Mouse (Mus musculus) gastrocnemius, adult 18-20 months (tissue): ENCODE results near the gene Dcakd. TPM values are rescaled to one million over a fixed set of nuclear protein-coding genes. Genes with fewer than 3 reads are reported as not detected.

ENCODE experiments used
- DNase-seq: peaks from one replicate; pipeline ENCODE4 v3.0.0; 2021; ENCODE audit warnings: low spot score
- total RNA-seq, 2 experiments: library from RNA; stranded (reverse); gene quantifications; 2 replicates each; pipeline ENCODE4 v1.2.3; 2021

Dcakd gene
- total RNA-seq, 2 experiments from 2014 or later: 15.2 to 20.3 TPM

DNA sequence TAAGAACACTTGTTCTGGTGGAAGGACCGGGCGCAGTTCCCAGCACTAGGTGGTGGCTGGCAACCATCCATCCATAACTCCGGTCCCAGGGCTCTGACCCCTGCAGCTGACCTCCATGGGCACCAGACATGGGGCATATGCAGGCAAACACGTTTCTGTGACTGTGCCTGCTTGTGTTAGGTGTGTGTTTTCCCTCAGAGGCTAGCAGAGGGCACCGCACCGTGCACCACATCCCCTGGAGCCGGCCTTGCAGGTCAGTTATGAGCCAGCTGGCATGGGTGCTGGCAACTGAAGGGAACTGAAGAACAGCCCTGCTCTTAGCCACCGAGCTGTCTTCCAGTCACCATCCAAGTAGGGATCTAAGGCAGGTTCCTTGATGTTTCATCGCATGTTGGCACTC lies 22.0 kb upstream of the Dcakd start:
- DNase-seq: peak; percentile 78

DNA sequence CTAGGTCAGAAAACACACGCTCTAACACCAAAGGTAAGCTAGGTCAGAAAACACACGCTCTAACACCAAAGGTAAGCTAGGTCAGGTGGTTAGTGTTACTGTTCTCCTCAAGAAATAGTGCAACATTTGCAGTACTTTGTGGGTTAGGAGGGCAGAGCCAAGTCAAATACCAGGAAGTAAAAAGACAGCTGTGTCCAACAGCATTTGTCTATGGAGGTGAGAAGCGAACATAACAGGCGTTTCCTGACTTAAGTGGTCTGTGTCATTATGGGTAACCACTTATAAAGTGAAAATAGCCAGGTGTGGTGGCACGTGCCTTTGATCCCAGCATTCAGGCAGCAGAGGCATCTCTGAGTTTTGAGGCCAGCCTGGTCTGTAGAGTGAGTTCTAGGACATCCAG lies 21.5 kb upstream of the Dcakd start:
- DNase-seq: no peak

DNA sequence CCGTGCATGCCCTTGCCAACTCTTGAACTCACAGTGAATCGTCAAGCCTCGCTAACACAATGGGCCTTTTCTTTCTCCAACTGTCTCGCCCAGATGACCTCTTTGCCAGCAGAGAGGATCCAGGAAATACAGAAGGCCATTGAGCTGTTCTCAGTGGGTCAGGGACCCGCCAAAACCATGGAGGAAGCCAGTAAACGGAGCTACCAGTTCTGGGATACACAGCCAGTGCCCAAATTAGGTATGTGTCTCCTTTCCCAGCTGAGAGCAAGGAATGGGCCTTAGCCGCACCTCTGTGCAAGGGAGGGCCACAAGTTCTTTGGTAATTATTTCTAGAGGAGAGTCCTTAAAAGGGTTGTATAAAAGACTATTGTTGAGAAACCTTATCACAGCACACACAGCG lies 18.2 kb upstream of the Dcakd start:
- DNase-seq: no peak

DNA sequence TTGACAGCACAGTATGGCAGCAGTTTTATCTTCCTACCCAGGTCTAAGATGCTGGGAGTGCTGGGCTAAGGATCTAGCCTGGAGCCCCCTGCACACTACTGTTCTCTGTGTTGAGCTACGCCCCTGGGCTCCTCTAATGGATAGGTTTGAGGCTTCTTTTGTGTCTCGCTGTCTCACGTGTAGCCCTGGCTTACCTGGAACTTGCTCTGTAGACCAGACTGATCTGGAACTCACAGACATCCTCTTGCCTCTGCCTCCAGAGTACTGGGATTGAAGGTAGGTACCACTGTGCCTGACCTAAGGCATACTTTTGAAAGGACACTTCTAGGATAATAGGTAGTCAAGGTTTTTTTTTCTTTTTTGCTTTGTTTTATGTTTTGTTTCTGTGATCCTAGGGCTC lies 15.8 kb upstream of the Dcakd start:
- DNase-seq: no peak

DNA sequence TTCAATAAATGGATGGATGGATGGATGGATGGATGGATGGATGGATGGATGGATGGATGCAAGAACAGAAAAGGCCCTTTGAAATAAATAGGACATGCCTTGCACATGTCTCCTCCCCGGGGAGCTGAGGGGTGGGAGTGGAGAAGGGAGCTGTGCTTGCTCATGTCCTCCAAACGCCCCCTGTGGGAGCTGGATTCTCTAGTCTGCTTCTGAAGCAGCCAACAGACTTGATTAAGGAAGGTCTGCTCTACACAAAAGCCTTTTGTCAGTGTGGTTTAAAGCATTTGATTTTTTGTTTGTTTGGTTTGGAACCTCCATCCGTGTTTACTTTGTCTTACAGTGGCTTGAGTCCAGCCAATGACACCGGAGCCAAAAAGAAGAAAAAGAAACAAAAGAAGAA lies 14.7 kb upstream of the Dcakd start:
- DNase-seq: no peak

DNA sequence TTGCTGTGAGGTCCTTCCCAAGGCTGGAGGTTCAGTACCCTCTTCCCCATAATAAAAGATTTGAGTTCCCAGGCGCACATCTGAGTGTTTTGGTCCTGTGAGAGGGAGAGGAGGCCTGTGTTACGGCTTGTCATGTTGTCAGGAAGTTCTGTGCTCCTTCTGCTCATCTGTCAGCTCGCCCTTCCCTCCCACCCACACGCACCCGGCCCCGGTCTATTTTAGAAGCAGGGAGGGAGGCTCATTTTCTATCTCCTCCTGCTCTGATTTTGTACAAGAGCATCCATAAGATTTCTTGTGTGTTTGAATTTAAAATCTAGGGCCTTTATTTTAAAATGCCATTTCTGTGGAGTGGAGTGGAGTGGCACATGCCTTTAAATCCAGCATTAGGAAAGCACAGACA lies 9.9 kb upstream of the Dcakd start:
- DNase-seq: no peak

DNA sequence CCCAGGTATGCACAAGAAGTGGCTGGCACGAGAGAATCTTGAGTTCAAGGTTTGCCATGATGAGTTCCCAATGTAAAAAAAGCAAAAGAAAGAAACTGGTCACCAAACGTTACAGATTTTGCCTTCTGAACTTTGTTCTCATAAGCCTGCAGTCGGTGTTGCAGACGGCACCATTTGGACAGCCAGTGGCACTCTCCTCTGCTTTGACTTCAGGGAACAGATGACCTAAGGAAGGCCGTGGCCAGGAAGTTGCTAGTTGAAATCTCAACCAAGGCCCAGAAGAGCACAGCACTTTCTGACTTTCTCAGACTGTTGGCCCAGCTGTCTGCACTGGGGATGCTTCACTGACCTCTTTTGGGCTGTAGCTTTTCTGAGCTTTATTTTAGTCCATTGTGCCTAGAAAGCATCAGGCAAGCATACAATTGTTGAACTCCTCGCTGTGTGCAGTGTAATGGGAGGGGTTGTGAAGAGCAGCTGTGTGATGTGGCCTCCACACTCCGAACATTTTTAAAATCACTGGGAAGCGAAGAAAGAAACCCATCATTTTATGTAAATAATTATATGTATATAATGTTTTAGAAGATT lies 8.8 kb upstream of the Dcakd start:
- no peak for DNase-seq

DNA sequence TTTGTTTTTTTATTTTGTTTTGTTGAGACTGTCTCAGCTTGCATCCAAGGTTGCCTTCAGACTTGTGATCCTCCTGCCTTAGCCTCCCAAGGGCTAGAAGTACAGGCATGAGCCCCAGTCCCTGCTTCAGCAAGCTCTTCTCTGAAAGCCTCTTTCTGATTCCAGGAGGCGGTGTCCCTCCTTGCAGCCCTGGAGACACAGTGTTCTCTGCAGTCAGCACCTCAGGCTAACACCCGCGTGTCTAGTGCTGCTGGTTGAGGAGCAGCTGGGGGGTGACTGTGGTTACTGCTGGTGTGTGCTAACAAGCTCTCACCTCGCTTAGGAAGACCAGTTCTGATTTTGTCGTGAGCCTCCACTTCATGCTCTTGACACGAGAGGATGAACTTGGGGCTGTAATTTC lies 6.9 kb upstream of the Dcakd start:
- no peak for DNase-seq

DNA sequence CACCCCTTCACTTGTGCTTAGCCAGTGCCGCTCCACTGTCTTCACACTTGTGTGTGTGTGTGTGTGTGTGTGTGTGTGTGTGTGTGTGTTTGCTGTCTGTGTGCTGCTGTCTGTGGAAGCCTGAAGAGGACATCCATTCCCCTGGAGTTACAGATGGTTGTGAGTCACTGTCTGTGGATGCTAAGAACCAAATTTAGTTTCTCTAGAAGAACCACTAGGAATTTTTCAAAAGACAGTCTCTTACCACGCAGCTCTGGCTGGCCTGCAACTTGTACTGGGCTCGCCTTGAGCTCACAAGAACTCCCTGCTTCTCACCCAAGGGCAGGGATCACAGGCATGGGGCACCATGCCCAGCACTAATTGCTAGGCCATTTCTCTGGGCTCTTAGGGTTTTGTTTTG lies 4.9 kb upstream of the Dcakd start:
- no peak for DNase-seq

DNA sequence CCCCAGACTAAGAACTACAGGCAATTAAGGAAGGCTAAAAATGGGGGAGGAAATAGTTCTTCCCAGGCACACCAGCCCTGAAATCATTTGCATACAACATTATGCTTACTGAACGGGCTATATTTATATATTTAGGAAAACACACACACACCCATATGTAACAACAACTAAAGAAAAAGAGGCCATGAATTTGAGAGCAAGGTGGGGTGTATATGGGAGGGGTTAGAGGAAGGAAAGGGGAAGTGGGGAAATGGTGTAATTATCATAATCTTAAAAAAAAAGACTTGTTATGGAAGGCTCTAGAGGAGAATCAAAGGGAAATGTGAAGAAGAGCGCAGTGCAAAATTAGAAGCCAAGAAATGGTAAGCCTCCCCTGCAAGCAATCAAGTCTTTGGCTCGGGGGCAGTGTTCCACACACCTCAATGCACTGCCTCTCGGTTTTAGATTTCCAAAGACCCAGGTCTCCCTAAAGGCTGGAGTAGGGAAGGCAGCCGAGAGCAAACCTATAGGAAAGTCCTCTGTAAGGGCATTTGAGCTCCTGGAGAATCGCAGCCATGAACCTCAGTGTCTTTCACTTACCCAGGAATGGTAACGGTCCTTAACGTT lies 460 bp downstream of the Dcakd start:
- DNase-seq: no peak

DNA sequence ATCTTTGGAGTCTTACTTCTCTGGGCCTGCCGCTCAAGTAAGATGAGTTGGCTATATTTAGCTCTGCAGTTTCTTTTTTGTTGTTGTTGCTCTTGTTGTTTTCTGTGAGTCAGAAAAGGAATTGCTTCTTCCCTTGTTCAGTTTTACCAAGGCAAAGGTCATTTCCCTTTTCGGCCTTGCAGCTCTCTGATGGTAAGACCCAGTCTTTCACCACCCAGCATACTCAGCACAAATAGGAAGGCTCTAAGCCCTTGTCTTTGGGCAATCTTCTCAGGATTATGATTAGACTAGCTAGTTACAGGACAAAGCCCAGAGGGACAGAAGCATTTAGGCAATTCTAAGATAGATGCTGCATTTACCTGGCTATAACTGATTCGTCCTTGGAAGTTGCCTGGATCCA lies 1.2 kb downstream of the Dcakd start:
- no peak for DNase-seq

DNA sequence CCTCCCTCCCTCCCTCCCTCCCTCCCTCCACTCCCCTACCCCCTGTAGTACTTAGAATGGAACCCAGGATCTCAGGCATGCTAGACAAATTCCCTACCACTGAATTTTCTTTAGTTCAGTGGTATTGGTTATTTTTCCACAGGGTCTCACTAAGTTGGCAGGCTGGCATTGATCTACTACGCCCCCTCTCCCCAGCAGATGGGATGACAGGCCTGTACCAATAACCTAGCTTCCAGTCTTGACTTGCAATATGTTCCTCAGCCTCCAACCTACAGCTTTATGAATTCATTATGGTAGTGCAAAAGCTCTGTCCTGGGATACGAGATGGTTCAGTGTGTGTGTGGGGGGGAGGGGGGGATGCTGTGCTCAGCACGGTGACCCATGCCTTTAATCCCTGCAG lies 4.2 kb downstream of the Dcakd start:
- no peak for DNase-seq

DNA sequence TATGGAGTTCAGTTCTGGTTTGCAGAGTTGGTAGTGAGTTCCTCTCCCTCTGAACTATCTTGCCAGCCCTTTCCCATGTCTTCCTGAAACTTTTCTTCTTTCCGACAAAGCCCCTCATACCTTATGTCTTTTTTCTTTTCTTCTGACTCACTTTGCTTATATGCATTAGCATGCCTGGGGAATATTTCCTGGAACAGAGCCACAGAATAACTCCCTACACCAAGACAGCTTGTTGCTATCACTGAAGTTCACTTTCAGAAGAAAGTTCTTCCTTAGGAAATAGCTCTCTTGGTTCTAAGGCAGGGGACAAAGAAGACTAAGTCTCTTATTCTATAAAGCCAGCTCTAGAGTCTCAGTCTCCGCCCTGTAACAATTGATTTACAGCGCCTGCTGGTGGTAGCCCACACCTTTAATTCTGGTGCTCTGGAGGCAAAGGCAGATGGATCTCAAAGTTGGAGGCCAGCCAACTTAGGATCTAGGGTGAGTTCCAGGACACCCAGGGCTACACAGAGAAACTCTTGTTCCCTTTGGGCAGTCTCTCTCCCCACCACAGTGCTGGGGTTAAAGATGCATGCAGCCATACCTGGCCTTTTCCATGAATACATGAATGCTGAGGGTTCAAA lies 7.3 kb downstream of the Dcakd start:
- no peak for DNase-seq

DNA sequence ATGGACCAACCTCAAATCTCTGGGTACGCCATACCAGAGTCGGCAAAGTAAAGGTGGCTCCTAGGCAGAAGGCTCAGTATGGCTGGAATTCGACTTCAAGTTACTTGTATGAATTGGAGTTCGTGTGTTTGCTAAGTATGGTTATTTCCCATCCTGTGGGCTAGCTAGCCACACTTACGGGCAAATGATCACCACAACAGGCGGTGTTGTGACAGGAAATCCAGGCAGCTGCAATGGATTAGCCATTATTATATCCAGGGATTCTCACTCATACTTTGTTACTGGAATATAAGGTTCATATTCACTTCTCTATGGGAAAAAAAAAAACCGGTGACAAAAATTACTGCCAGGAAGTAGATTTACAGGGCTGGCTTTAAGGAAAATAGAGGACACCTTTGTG lies 8.8 kb downstream of the Dcakd start:
- DNase-seq: no peak

DNA sequence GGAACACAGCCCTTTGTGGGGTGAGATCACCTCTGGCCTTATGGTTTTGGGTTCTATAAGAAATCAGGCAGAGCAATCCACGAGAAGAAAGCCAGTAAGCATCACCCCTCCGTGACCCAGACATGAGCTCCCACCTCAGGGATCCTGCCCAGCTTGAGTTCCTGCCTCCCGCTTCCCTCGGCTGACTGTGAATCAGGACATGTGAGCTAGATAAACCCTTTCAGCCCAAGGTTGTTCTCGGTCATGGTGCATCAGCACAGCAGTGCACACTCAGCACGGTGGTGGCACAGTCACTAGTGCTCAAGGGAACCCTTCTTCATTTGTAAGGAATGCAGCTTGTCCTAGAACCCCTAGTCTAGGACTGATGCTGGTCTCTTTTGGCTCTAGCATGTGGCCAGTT lies 9.3 kb downstream of the Dcakd start:
- no peak for DNase-seq

DNA sequence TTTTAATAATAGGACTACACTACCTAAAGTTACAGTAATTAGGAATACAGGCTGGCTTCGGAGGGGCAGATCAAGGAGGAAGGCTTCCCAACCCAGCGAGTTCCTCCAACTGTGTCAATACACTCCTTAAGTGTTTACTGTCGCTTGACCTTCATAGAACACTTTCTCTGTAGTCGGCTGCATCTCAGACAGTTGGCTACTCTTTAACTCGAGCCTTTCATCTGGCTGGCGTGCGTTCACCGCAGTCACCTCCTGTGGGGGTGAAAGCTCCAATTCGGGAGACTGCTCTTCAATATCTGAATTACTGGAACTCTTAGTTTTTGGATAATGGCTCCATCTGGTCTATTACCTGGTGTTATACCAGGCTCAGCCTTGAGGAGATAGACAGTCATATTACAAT lies 10.5 kb downstream of the Dcakd start:
- no peak for DNase-seq

DNA sequence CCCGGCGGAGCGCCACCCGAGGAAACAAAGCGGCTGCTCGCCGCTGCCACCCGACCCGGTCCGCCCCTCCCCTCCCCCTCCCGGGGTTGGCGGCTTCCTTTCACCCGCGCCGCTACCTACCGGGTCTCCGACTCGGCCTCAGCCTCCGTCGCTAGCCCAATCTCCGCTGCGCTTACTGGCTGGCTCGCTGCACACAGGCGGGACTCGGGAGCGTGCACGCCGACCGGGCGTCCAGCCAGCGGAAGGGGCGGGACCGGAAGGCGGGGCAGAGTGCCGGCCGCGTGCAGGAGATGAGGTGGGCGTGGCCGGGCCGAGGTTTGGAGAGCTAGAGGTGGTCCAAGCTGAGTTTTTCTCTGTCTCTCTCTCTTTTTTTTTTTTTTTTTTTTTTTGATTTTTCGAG lies 11.2 kb downstream of the Dcakd start:
- peak; percentile 98 for DNase-seq

DNA sequence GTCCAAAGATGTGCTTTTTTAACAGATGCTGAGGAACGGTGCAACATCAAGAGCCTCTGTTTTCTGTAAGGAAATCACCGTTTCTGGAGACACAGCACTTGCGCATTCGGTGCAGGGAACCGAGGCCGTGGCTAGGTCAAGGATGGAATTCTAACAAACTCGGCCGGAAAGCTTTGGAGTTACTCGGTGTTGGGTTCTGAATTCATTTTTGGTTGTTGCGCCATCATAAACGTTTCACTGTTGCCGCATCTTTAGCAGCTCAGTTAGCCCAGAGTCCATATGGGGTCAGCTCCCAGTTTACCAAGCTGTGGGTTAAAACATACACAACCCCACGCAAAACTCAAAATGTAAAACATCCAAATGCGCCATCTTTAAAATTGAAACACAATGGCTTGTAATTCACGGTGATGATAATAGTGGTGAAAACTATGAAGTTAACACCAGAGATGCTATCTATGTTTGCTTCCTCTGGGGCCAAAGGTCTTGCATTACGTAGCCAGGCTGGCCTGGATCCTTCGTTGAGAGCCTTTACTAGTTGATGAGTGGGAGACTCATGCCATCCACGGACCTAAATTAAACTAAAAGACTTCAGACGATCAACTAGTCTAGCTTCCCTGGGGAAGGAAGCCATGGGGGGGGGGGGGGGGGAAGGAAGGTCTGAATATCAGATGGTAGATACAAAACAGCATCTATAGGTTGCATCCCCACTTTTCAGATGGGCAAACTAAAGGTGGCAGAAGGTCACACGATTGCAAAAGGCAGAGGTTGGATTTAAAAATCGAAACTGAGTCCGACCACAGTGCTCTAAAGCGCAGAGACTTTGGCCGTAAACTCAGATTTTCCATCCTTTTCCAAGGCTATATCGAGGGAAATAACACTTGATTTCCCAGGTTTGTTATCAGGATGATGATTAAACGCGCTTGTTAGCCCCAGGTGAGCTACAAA lies 12.0 kb downstream of the Dcakd start:
- DNase-seq: no peak

DNA sequence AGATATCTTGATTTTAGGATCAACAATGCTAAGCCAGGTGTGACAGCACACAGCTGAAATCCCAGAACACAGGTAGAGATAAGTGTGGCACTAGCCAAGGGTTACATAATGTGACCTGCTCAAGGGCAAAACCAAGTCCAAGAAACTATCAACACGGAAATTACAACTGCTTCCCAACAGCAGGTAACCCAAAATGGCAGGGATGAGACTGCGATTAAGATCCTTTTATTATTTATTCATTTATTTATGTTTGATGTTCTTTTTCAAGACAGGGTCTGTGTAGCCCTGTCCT lies 17.0 kb downstream of the Dcakd start:
- no peak for DNase-seq

DNA sequence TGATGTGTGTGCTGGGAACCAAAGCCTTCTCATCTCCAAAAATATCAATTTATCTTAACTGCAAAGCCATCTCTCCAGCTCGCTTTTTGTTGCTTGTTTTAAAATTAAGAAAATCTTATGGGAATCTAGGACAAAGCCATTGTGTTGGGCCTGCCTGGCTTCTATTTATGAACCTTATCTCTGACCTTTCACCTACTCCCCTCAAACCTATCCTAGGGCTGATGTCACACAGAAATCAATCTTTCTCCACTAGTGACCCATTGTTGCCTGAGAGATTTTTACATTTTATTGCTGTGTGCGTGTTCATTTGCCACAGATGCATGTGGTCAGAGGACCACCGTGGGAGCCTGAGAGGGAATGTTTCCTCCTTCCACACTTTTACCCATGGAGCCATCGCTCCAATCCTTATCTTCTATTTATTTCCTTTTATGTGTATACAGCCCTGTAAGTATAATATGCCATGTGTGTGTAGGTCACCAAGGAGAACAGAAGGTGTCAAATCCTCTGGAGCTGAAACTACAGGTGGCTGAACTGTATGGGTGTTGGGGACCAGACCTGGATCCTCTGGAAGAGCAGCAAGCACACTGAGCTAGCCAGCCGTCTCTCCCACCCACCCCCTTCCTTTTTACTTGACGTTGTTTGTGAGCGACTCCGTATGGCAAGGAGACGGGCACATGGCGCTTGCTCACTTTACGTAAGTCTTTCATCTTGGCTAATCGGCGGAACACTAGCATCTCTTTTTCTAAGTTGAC lies 17.5 kb downstream of the Dcakd start:
- no peak for DNase-seq

DNA sequence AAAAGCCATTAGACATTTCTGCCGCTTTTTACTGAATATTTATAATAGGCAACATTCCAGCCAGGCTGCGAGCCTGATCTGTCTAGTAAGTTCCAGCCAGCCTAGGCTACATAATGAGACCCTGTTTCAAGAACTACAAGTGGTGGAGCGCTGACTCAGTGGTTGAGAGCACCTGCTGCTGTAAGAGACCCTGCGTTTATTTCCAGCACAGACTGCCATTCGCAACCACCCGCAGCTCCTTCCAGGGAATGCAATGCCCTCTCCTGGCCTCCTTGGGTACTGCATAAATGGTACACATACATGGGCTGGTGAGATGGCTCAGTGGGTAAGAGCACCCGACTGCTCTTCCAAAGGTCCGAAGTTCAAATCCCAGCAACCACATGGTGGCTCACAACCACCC lies 18.9 kb downstream of the Dcakd start:
- no peak for DNase-seq

DNA sequence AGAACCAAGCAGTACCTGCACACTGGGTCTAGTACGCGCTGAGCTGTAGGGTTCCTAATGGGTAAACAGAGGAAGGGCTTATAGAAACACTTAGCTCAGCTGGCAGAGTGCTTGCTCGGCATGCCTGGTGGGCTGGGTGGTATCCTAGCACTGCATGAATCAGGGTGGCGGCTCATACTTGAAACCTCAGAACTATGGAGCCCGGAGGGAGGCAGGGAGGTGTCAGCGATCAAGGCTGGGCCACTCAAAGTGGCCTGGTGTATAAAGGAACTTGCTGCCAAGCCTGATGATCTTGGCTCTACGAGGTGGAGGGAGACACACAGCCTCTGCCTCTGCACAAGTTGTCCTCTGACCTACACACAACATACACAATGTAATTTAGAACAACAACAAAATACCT lies 19.6 kb downstream of the Dcakd start:
- DNase-seq: no peak
